Mouse (Mus musculus) cerebellum, adult (tissue): ENCODE results near the gene Them4.

Source experiments
- ATAC-seq: cut with Nextera tagmentation; 2 replicates; pipeline ENCODE4 v1.9.2; 2017; ENCODE audit warnings: mild to moderate bottlenecking, moderate library complexity, mixed read lengths; ENCODE audit not compliant: insufficient number of reproducible peaks, low FRiP score, low TSS enrichment

Them4 gene

GRCm38 (mm10) chr3:94366761-94367160, 56.9 kb downstream of the Them4 start:
- peak; percentile 60 for ATAC-seq

- no peak for ATAC-seq
Measured at GRCm38 (mm10) chr3:94367511-94367910, 57.6 kb downstream of the Them4 start.

- ATAC-seq = no peak
Measured at GRCm38 (mm10) chr3:94368631-94369030, 58.7 kb downstream of the Them4 start.

GRCm38 (mm10) chr3:94369709-94370108, 59.8 kb downstream of the Them4 start:
- no peak for ATAC-seq

- ATAC-seq = no peak
Measured at GRCm38 (mm10) chr3:94371637-94372036, 61.7 kb downstream of the Them4 start.

GRCm38 (mm10) chr3:94372038-94372437, 62.1 kb downstream of the Them4 start:
- no peak for ATAC-seq

- peak; percentile 67 for ATAC-seq
Measured at GRCm38 (mm10) chr3:94372641-94373040, 62.8 kb downstream of the Them4 start, which contains the start of gene Rorc. Gene Rorc (plus strand): TSS chr3:94372794.

- ATAC-seq = peak; percentile 46
Measured at GRCm38 (mm10) chr3:94373090-94373489, 63.2 kb downstream of the Them4 start.

- 0 out of 2 replicates have a peak, but pooled peaks have one; percentile 18 for ATAC-seq
Measured at GRCm38 (mm10) chr3:94373597-94374011, 63.7 kb downstream of the Them4 start.

- ATAC-seq = no peak
Measured at GRCm38 (mm10) chr3:94374636-94375035, 64.7 kb downstream of the Them4 start.

GRCm38 (mm10) chr3:94375146-94375545, 65.3 kb downstream of the Them4 start:
- no peak for ATAC-seq

GRCm38 (mm10) chr3:94375861-94376260, 66.0 kb downstream of the Them4 start:
- no peak for ATAC-seq

GRCm38 (mm10) chr3:94377028-94377923, 67.4 kb downstream of the Them4 start:
- ATAC-seq = no peak

GRCm38 (mm10) chr3:94379831-94380510, 70.1 kb downstream of the Them4 start:
- no peak for ATAC-seq
